Mouse (Mus musculus) lung, postnatal 0 days (tissue): Measurements from ENCODE around the gene Lrfn4.

Experiments used
- CTCF ChIP-seq: IDR thresholded peaks from 2 replicates; pipeline ENCODE4 v1.5.1; 2016; ENCODE audit warnings: antibody characterized with exemption, mild to moderate bottlenecking
- EP300 ChIP-seq: IDR thresholded peaks from 2 replicates; pipeline ENCODE4 v1.6.1; 2016; ENCODE audit warnings: antibody characterized with exemption, mild to moderate bottlenecking, control low read depth

DNA sequence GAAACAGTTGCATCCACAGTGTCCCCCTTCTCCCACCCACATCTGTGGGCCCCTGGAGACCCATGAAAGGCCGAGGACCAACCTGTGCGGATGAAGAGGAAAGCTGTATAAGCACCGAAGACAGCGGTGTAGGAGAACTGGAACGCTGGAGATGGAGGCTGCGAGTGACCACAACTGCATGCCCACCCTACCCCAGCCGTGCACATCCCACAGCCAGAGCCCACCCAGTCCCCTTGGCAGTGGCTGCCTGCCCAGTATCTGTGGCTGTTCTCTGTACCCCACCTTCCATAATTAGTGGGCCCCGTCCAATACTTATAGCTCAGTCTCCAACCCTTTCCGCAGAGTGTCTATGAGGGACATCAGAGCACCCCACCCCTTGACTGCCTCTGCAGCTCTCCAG, 8.0 kb upstream of the Lrfn4 start:
- TF ChIP-seq EP300 (no peak), CTCF (no peak)
